Mouse (Mus musculus) leukemia stem cell, adult 10-12 weeks (primary cell): ENCODE data around the gene Sec24b. TPM values are rescaled to one million over a fixed set of nuclear protein-coding genes. Genes with fewer than 3 reads are reported as not detected.

Source experiments
- polyA plus RNA-seq: library from polyadenylated mRNA; stranded (reverse); fragments of >175 nt; gene quantifications from 2 replicates; pipeline ENCODE4 v1.2.3, GENCODE M21; 2012; ENCODE audit warnings: low replicate concordance

The Sec24b gene
- 35.2 and 105 TPM in 2 replicates for polyA plus RNA-seq

GRCm38 (mm10) chr3:130061281-130061680, at the start of gene Sec24b:
Gene Sec24b, minus strand, starts transcription at chr3:130061553.

GRCm38 (mm10) chr3:129969432-129970395, 91.6 kb downstream of the Sec24b start, which contains the start of gene Mcub:
Gene Mcub, minus strand, starts transcription at chr3:129970206.

Other genes with a start within 250 kb of the Sec24b start
- not detected in 2 replicates for gene Rrh, start 239.0 kb downstream of the Sec24b start, polyA plus RNA-seq
- 57.5 and 110 TPM in 2 replicates for gene Gar1, start 230.2 kb downstream of the Sec24b start, polyA plus RNA-seq
- gene Cfi, start 225.7 kb downstream of the Sec24b start, polyA plus RNA-seq, result not detected in 2 replicates
- gene Pla2g12a, start 182.9 kb downstream of the Sec24b start, polyA plus RNA-seq, result 129 and 245 TPM in 2 replicates
- gene Casp6, start 160.1 kb downstream of the Sec24b start, polyA plus RNA-seq, result 4.1 and 9.3 TPM in 2 replicates
- 5.4 and 6.5 TPM in 2 replicates for gene Mcub, start 91.3 kb downstream of the Sec24b start, polyA plus RNA-seq
- 0.05 TPM in 1 of 2 replicates, not detected in the other for gene Col25a1, start 69.9 kb upstream of the Sec24b start, polyA plus RNA-seq